Mouse (Mus musculus): ENCODE measurements around the gene Pxylp1. TPM values are rescaled to one million over a fixed set of nuclear protein-coding genes. Genes with fewer than 3 reads are reported as not detected.

The Pxylp1 gene
- polyA plus RNA-seq, 1 experiment = 4.7 TPM

DNA sequence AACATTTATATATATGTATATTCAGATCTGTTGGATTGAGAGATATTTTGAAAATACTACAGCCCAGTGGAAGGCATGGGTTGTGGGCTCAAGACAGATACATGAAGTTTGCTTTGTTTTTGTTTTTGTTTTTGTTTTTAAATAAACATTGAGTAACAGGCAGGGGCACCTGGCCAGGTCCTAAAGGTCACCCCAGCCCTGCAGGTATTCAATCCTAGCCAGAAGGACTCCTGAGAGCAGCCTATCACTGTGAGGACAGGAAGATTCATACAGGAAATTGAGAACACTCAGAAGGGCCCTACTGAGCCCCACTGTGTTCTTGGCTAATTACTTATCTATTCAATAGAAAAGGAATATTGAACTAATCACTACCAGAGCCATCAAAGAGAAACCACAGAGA lies 5.0 kb downstream of the Pxylp1 start:
- no peaks in the 10 kb centered on the region for H3K27me3 ChIP-seq (ENCODE audit: control insufficient read depth, insufficient read depth, low read length)

DNA sequence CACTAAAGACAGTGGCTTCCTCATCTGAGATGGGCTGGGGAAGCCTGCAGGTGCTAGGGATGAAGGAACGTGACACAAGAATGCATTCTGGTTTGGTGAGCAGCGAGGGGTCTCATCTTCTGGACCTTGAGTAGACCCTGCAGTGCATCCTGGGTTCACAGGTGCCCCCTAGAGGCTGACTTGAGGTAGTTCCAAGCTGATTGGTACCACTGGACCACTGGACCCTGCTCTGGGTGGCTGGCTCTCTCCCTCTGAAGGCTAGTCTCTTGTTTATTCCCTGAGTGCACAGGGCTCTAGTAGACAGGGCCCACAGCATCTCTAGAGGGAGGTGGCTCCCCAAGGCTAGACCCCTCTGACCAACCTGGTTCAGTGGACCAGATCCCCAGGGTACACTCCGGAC lies 6.7 kb downstream of the Pxylp1 start:
- Histone ChIP-seq H3K36me3 (ENCODE audit: control insufficient read depth, insufficient read depth, low read length) (no peaks in the 10 kb centered on the region), H3K27ac (ENCODE audit: insufficient read depth, low read length) (no peak overlapping the region), H3K4me3 (ENCODE audit: extremely low read depth, insufficient read depth, insufficient read length) (no peak overlapping the region), H3K4me1 (ENCODE audit: control insufficient read depth, insufficient read depth, insufficient read length) (peaks cover 7% of the 10 kb centered on the region), H3K27me3 (ENCODE audit: control insufficient read depth, insufficient read depth, low read length) (no peaks in the 10 kb centered on the region)
- no peak for TF ChIP-seq POLR2A (IDR thresholded peaks at IDR 0.05; ENCODE audit: low read depth, low read length)
- no peak for TF ChIP-seq CTCF (IDR thresholded peaks at IDR 0.05; ENCODE audit: extremely low read depth, insufficient read depth, insufficient read length, insufficient replicate concordance)
- DNase-seq (ENCODE audit: low read depth in 1 of 2, low spot score in 2 of 2) = peak in 1 of 2 experiments; percentile 9
- 76% methylated on average over 3 of the region's 3 CpGs for WGBS

More for the DNA sequence above, 5.0 kb downstream of the Pxylp1 start:
- TF ChIP-seq CTCF (IDR thresholded peaks at IDR 0.05; ENCODE audit: extremely low read depth, insufficient read depth, insufficient read length, insufficient replicate concordance) (no peak), POLR2A (IDR thresholded peaks at IDR 0.05; ENCODE audit: low read depth, low read length) (no peak)
- Histone ChIP-seq H3K36me3 (ENCODE audit: control insufficient read depth, insufficient read depth, low read length) (no peaks in the 10 kb centered on the region), H3K27ac (ENCODE audit: insufficient read depth, low read length) (no peak overlapping the region), H3K4me3 (ENCODE audit: extremely low read depth, insufficient read depth, insufficient read length) (no peak overlapping the region), H3K4me1 (ENCODE audit: control insufficient read depth, insufficient read depth, insufficient read length) (peaks cover 7% of the 10 kb centered on the region)
- DNase-seq (ENCODE audit: low read depth in 1 of 2, low spot score in 2 of 2) = no peak

- no peak for DNase-seq (ENCODE audit: low read depth in 1 of 2, low spot score in 2 of 2)
- TF ChIP-seq CTCF (IDR thresholded peaks at IDR 0.05; ENCODE audit: extremely low read depth, insufficient read depth, insufficient read length, insufficient replicate concordance) (no peak), POLR2A (IDR thresholded peaks at IDR 0.05; ENCODE audit: low read depth, low read length) (no peak)
- Histone ChIP-seq H3K27ac (ENCODE audit: insufficient read depth, low read length) (no peak overlapping the region), H3K4me3 (ENCODE audit: extremely low read depth, insufficient read depth, insufficient read length) (no peak overlapping the region), H3K36me3 (ENCODE audit: control insufficient read depth, insufficient read depth, low read length) (no peaks in the 10 kb centered on the region), H3K4me1 (ENCODE audit: control insufficient read depth, insufficient read depth, insufficient read length) (no peaks in the 10 kb centered on the region; the same call in 1 of the 2 replicates), H3K27me3 (ENCODE audit: control insufficient read depth, insufficient read depth, low read length) (no peaks in the 10 kb centered on the region)
- WGBS = 93% methylated on average over 20 of the region's 20 CpGs
Measured at GRCm38 (mm10) chr9:96882496-96883265, 9.8 kb downstream of the Pxylp1 start.

DNA sequence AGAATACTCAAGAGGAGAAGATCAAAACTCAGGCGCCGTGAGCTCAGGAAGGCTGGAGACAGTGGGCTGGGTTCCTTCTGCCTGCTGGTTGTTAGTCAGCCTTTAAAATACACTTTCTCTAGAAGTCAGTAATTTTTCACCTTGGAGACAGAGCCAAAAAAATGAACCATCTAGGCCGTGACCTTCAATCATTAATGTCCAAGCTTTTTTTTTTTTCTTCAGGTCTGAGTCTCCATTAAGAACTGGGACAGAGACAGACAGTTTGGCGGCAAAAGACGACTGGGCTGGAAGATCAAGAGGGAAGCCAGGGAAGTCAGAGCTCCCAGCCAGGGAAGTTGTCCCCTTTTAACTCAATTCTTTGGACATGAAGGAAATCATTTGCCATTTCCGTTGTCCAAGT lies 10.6 kb downstream of the Pxylp1 start:
- Histone ChIP-seq H3K27me3 (ENCODE audit: control insufficient read depth, insufficient read depth, low read length) (no peaks in the 10 kb centered on the region), H3K27ac (ENCODE audit: insufficient read depth, low read length) (no peak overlapping the region), H3K4me3 (ENCODE audit: extremely low read depth, insufficient read depth, insufficient read length) (no peak overlapping the region), H3K4me1 (ENCODE audit: control insufficient read depth, insufficient read depth, insufficient read length) (no peaks in the 10 kb centered on the region; the same call in 1 of the 2 replicates), H3K36me3 (ENCODE audit: control insufficient read depth, insufficient read depth, low read length) (no peaks in the 10 kb centered on the region)
- DNase-seq (ENCODE audit: low read depth in 1 of 2, low spot score in 2 of 2) = no peak
- 87% methylated on average over 6 of the region's 6 CpGs for WGBS
- TF ChIP-seq POLR2A (IDR thresholded peaks at IDR 0.05; ENCODE audit: low read depth, low read length) (no peak), CTCF (IDR thresholded peaks at IDR 0.05; ENCODE audit: extremely low read depth, insufficient read depth, insufficient read length, insufficient replicate concordance) (no peak)

DNA sequence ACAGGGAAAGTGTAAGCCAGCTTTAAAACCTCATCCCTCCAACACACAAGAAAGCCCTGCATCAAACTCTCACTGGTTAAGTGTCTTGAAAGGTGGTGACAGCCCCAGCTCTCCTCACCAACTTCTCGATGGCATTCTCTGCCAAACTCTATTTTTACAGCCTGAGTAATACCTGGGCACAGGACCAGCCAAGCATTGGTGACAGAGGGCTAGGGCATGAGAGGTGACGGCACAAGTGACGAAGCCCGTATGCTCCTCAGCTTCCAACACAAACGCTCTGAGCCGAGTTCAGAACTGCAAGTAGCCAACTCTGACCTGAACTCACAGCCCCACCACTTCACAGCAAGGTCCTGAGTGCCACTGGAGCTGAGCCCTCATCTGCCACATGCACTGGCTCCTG lies 13.4 kb downstream of the Pxylp1 start:
- WGBS = 93% methylated on average over 6 of the region's 6 CpGs
- no peak for TF ChIP-seq CTCF (IDR thresholded peaks at IDR 0.05; ENCODE audit: extremely low read depth, insufficient read depth, insufficient read length, insufficient replicate concordance)
- TF ChIP-seq POLR2A (IDR thresholded peaks at IDR 0.05; ENCODE audit: low read depth, low read length) = no peak
- H3K4me3 ChIP-seq (ENCODE audit: extremely low read depth, insufficient read depth, insufficient read length) = no peak overlapping the region
- H3K36me3 ChIP-seq (ENCODE audit: control insufficient read depth, insufficient read depth, low read length) = no peaks in the 10 kb centered on the region
- H3K4me1 ChIP-seq (ENCODE audit: control insufficient read depth, insufficient read depth, insufficient read length) = no peaks in the 10 kb centered on the region; the same call in 1 of the 2 replicates
- no peak overlapping the region for H3K27ac ChIP-seq (ENCODE audit: insufficient read depth, low read length)
- no peaks in the 10 kb centered on the region for H3K27me3 ChIP-seq (ENCODE audit: control insufficient read depth, insufficient read depth, low read length)
- no peak for DNase-seq (ENCODE audit: low read depth in 1 of 2, low spot score in 2 of 2)

GRCm38 (mm10) chr9:96878464-96878863 lies 14.0 kb downstream of the Pxylp1 start:
- TF ChIP-seq POLR2A (IDR thresholded peaks at IDR 0.05; ENCODE audit: low read depth, low read length) = no peak
- TF ChIP-seq CTCF (IDR thresholded peaks at IDR 0.05; ENCODE audit: extremely low read depth, insufficient read depth, insufficient read length, insufficient replicate concordance) = no peak
- 80% methylated on average over 4 of the region's 4 CpGs for WGBS
- no peak overlapping the region for H3K4me3 ChIP-seq (ENCODE audit: extremely low read depth, insufficient read depth, insufficient read length)
- no peak overlapping the region for H3K27ac ChIP-seq (ENCODE audit: insufficient read depth, low read length)
- H3K27me3 ChIP-seq (ENCODE audit: control insufficient read depth, insufficient read depth, low read length) = no peaks in the 10 kb centered on the region
- no peaks in the 10 kb centered on the region for H3K36me3 ChIP-seq (ENCODE audit: control insufficient read depth, insufficient read depth, low read length)
- no peaks in the 10 kb centered on the region; the same call in 1 of the 2 replicates for H3K4me1 ChIP-seq (ENCODE audit: control insufficient read depth, insufficient read depth, insufficient read length)
- DNase-seq (ENCODE audit: low read depth in 1 of 2, low spot score in 2 of 2) = no peak

GRCm38 (mm10) chr9:96875704-96876103 lies 16.8 kb downstream of the Pxylp1 start:
- no peak overlapping the region for H3K4me3 ChIP-seq (ENCODE audit: extremely low read depth, insufficient read depth, insufficient read length)
- no peaks in the 10 kb centered on the region; the same call in 1 of the 2 replicates for H3K4me1 ChIP-seq (ENCODE audit: control insufficient read depth, insufficient read depth, insufficient read length)
- no peak overlapping the region for H3K27ac ChIP-seq (ENCODE audit: insufficient read depth, low read length)
- no peak for DNase-seq (ENCODE audit: low read depth in 1 of 2, low spot score in 2 of 2)
- H3K27me3 ChIP-seq (ENCODE audit: control insufficient read depth, insufficient read depth, low read length) = no peaks in the 10 kb centered on the region
- no peaks in the 10 kb centered on the region for H3K36me3 ChIP-seq (ENCODE audit: control insufficient read depth, insufficient read depth, low read length)
- 76% methylated on average over 4 of the region's 4 CpGs for WGBS
- TF ChIP-seq POLR2A (IDR thresholded peaks at IDR 0.05; ENCODE audit: low read depth, low read length) (no peak), CTCF (IDR thresholded peaks at IDR 0.05; ENCODE audit: extremely low read depth, insufficient read depth, insufficient read length, insufficient replicate concordance) (no peak)

Measured in spleen, adult 2 months (tissue).